1 mouse cellular context compared by ENCODE assay signal in the genomic region with DNA sequence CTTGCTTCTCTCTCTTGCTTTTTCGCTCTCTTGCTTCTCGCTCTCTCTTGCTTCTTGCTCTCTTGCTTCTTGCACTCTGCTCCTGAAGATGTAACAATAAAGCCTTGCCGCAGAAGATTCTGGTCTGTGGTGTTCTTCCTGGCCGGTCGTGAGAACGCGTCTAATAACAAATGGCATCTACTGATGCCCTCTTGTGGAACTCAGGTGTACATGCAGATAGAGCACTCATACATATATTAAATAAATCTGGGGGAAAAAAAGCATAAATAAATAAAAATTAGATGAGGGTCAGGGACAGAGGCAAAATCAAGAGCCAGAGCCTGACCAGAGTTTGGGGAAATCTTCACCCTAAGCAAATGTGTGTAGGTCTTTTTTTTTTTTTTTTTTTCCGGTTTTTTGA.
A peak's percentile ranks its signal among the peaks of the same experiment; 100 is the strongest.
TF ChIP-seq lines count a peak whose summit lies in the region.

No protein-coding gene starts in this region.

TF ChIP-seq in MEL, 35 proteins besides CTCF, POLR2A, EP300 and RAD21:
- TF ChIP-seq SMC3 (IDR thresholded peaks at IDR 0.05; ENCODE audit: low read depth, low read length) = peak; percentile 53
- peak; percentile 29; the same call in 1 of the 2 replicates for TF ChIP-seq ZC3H11A (IDR thresholded peaks at IDR 0.05; ENCODE audit: low read depth, low read length)
